Mouse (Mus musculus) hindbrain, embryonic 13.5 days (tissue): ENCODE measurements at regions not wholly inside any gene's neighbourhood (a gene's known extent, or its start where the extent isn't known, plus 50 kb on each side); places are given as distances from the start of the nearest gene placed in this dataset.

ENCODE experiments used
- ATAC-seq: fragments of 200-750 bp; cut with Nextera tagmentation; 2 replicates; pipeline ENCODE4 v1.8.0; 2017; ENCODE audit warnings: moderate TSS enrichment; ENCODE audit not compliant: low FRiP score
- H3K27ac ChIP-seq: fragments of 300-500 bp; sonication (generic); 2 replicates; pipeline ENCODE4 v1.5.1; 2015; ENCODE audit warnings: inconsistent platforms, mild to moderate bottlenecking, moderate library complexity
- H3K27me3 ChIP-seq: fragments of 300-500 bp; sonication (generic); 2 replicates; pipeline ENCODE4 v1.6.1; 2015; ENCODE audit warnings: mild to moderate bottlenecking, inconsistent platforms
- H3K36me3 ChIP-seq: fragments of 300-500 bp; sonication (generic); 2 replicates; pipeline ENCODE4 v1.6.1; 2015; ENCODE audit warnings: mild to moderate bottlenecking, inconsistent platforms
- H3K4me1 ChIP-seq: fragments of 300-500 bp; sonication (generic); replicated peaks from 2 replicates; pipeline ENCODE4 v1.6.1; 2015; ENCODE audit warnings: inconsistent platforms
- H3K4me2 ChIP-seq: fragments of 300-500 bp; sonication (generic); 2 replicates; pipeline ENCODE4 v1.6.1; 2015; ENCODE audit warnings: inconsistent platforms, mild to moderate bottlenecking, moderate library complexity
- H3K4me3 ChIP-seq: fragments of 300-500 bp; sonication (generic); 2 replicates; pipeline ENCODE4 v1.5.1; 2015; ENCODE audit warnings: mild to moderate bottlenecking, inconsistent platforms
- H3K9ac ChIP-seq: fragments of 300-500 bp; sonication (generic); 2 replicates; pipeline ENCODE4 v1.6.1; 2015; ENCODE audit warnings: mild to moderate bottlenecking, inconsistent platforms
- H3K9me3 ChIP-seq: fragments of 300-500 bp; sonication (generic); 2 replicates; pipeline ENCODE4 v1.6.1; 2016; ENCODE audit warnings: inconsistent platforms
- WGBS: fragments of 180-500 bp; shearing (Covaris S2); methylation state at CpG from one replicate; pipeline ENCODE4 v1.1.7; 2015; 5-methylcytosine and 5-hydroxymethylcytosine counted together

- Histone ChIP-seq H3K36me3 (no peaks in the 10 kb centered on the region), H3K27me3 (no peaks in the 10 kb centered on the region)
These were observed 402.5 kb upstream of the Zeb2 start for GRCm38 (mm10) chr2:45519550-45520152.

DNA sequence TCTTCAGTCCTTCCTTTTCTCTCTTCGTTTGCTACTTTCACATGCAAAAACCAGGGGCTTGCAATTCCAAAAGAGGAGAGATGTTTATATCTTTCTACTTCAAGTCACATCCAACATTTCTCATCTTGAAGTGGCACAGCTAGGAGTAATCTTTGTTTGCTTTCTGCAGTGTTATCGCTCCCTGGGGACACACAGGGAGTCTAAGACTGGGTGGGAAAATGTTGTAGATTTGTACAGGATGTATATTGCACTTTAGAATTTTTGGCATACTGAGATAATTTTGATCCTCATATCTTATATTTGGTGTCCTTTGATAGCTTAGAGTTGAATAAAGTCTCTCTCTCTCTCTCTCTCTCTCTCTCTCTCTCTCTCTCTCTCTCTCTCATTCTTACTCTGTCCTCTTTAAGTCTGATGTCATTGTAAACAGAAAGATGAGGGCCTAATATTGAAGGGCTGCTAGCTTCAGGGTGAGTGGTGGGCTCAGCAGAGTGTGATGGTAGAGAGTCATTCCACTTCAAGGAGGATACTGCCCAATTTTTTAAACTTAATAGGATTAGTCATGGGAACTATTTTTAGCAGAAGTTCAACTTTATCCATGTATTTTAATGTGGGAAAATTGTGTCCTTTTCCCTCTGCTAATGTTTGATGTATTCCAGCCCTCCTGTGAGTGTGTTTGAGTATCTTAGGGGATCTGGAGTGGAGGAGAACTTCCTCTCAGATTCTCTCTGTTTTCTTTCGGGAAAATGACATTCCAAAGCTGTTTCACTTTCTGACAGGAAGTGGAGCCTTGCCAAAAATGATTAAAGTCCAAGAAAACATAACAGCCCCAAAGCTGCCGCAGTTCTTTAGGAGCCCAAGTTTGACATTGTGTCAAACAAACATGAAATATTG is 397.3 kb upstream of the Zeb2 start:
- no peaks in the 10 kb centered on the region for H3K9me3 ChIP-seq

More at GRCm38 (mm10) chr2:45519550-45520152, 402.5 kb upstream of the Zeb2 start:
- no peak for ATAC-seq
- H3K9me3 ChIP-seq, result no peaks in the 10 kb centered on the region
- no peak overlapping the region for H3K4me2 ChIP-seq
- no peak overlapping the region for H3K9ac ChIP-seq
- no peaks in the 10 kb centered on the region for H3K4me1 ChIP-seq
- H3K4me3 ChIP-seq, result no peak overlapping the region
- WGBS, result 35% methylated on average over 4 of the region's 4 CpGs
- no peak overlapping the region for H3K27ac ChIP-seq

GRCm38 (mm10) chr2:45512852-45513251 is 395.7 kb upstream of the Zeb2 start:
- ATAC-seq, result no peak
- H3K27me3 ChIP-seq, result no peaks in the 10 kb centered on the region
- no peaks in the 10 kb centered on the region for H3K36me3 ChIP-seq
- H3K4me2 ChIP-seq, result no peak overlapping the region
- no peak overlapping the region for H3K4me3 ChIP-seq
- H3K4me1 ChIP-seq, result no peaks in the 10 kb centered on the region
- H3K9ac ChIP-seq, result no peak overlapping the region
- no peak overlapping the region for H3K27ac ChIP-seq
- H3K9me3 ChIP-seq, result no peaks in the 10 kb centered on the region

More for the DNA sequence above, 397.3 kb upstream of the Zeb2 start:
- H3K9ac ChIP-seq, result no peak overlapping the region
- no peak overlapping the region for H3K4me2 ChIP-seq
- no peak for ATAC-seq
- no peaks in the 10 kb centered on the region for H3K36me3 ChIP-seq
- no peaks in the 10 kb centered on the region for H3K27me3 ChIP-seq
- 58% methylated on average over 4 of the region's 4 CpGs for WGBS
- no peak overlapping the region for H3K27ac ChIP-seq
- no peak overlapping the region for H3K4me3 ChIP-seq
- no peaks in the 10 kb centered on the region for H3K4me1 ChIP-seq

- no peaks in the 10 kb centered on the region for H3K36me3 ChIP-seq
- H3K9me3 ChIP-seq, result no peaks in the 10 kb centered on the region
- H3K4me3 ChIP-seq, result no peak overlapping the region
- no peak overlapping the region for H3K9ac ChIP-seq
- H3K4me1 ChIP-seq, result no peaks in the 10 kb centered on the region
- H3K4me2 ChIP-seq, result no peak overlapping the region
- H3K27me3 ChIP-seq, result no peaks in the 10 kb centered on the region
- WGBS, result 81% methylated on average over 3 of the region's 3 CpGs
- H3K27ac ChIP-seq, result no peak overlapping the region
- ATAC-seq, result no peak
These were observed 394.6 kb upstream of the Zeb2 start for GRCm38 (mm10) chr2:45511791-45512190.

DNA sequence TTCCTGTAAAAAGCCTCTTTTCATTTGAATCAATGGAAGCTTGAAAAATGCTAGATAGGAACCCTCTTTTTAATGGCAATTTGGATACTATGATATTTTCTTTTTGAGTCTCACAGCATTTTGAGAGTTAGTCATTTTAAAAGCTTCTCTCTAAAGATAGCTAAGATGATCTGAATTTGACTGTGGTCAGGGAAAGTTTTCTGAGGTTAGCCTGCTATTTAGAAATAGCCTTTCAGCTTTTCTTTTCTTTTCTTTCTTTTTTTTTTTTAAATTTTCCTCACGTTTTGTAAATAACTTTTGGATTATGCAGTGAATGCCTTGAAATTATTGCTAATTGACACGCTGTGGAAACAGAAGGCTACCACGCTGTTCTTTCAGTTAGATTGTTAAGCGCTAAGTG is 387.3 kb upstream of the Zeb2 start:
- no peak overlapping the region for H3K4me2 ChIP-seq
- no peak for ATAC-seq

GRCm38 (mm10) chr2:45493656-45494055 is 376.5 kb upstream of the Zeb2 start:
- whole genome bisulfite sequencing, result 69% methylated on average over 2 of the region's 2 CpGs
- H3K4me2 ChIP-seq, result no peak overlapping the region
- H3K9ac ChIP-seq, result no peak overlapping the region
- H3K4me1 ChIP-seq, result no peaks in the 10 kb centered on the region
- no peaks in the 10 kb centered on the region for H3K36me3 ChIP-seq
- no peak for ATAC-seq
- H3K27me3 ChIP-seq, result no peaks in the 10 kb centered on the region
- no peak overlapping the region for H3K27ac ChIP-seq
- H3K9me3 ChIP-seq, result no peaks in the 10 kb centered on the region
- H3K4me3 ChIP-seq, result no peak overlapping the region

More for the DNA sequence above, 387.3 kb upstream of the Zeb2 start:
- H3K36me3 ChIP-seq, result no peaks in the 10 kb centered on the region
- H3K27ac ChIP-seq, result no peak overlapping the region
- no peaks in the 10 kb centered on the region for H3K27me3 ChIP-seq
- no peaks in the 10 kb centered on the region for H3K9me3 ChIP-seq
- no peak overlapping the region for H3K9ac ChIP-seq
- no peaks in the 10 kb centered on the region for H3K4me1 ChIP-seq
- 91% methylated on average over 4 of the region's 4 CpGs for WGBS
- no peak overlapping the region for H3K4me3 ChIP-seq

GRCm38 (mm10) chr2:45486530-45486929 is 369.3 kb upstream of the Zeb2 start:
- ATAC-seq, result no peak
- Histone ChIP-seq H3K27ac (no peak overlapping the region), H3K4me3 (no peak overlapping the region), H3K9ac (no peak overlapping the region), H3K36me3 (no peaks in the 10 kb centered on the region), H3K27me3 (no peaks in the 10 kb centered on the region), H3K9me3 (no peaks in the 10 kb centered on the region), H3K4me1 (no peaks in the 10 kb centered on the region), H3K4me2 (no peak overlapping the region)
- WGBS, result 80% methylated on average over 5 of the region's 5 CpGs

DNA sequence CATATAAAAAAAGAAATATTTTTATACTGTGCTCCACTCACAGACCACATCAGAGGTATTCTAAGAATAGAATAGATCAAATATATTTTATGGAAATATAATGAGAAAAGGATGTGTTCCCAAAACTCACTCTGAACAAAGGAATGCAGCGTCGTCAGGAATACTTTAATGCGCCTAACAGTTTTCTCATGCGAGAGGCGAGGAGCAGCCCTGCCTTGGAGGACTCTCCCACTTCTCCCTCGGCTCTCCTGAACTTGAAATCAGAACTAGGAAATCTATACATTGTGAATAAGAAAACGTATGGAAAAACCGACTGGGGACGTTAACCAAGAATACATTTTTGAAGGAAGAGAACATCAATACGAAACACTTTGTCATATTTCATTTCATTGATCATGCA is 368.3 kb upstream of the Zeb2 start:
- H3K4me1 ChIP-seq, result no peaks in the 10 kb centered on the region
- H3K27me3 ChIP-seq, result no peaks in the 10 kb centered on the region
- no peak overlapping the region for H3K4me2 ChIP-seq
- WGBS, result 75% methylated on average over 10 of the region's 10 CpGs
- no peak for ATAC-seq
- H3K27ac ChIP-seq, result no peak overlapping the region
- no peak overlapping the region for H3K9ac ChIP-seq
- no peak overlapping the region for H3K4me3 ChIP-seq
- H3K36me3 ChIP-seq, result no peaks in the 10 kb centered on the region
- H3K9me3 ChIP-seq, result no peaks in the 10 kb centered on the region

GRCm38 (mm10) chr2:45480671-45481070 is 363.5 kb upstream of the Zeb2 start:
- WGBS, result 79% methylated on average over 2 of the region's 2 CpGs
- Histone ChIP-seq H3K9ac (no peak overlapping the region), H3K27me3 (no peaks in the 10 kb centered on the region), H3K4me2 (no peak overlapping the region), H3K4me3 (no peak overlapping the region), H3K36me3 (no peaks in the 10 kb centered on the region), H3K9me3 (no peaks in the 10 kb centered on the region), H3K4me1 (no peaks in the 10 kb centered on the region), H3K27ac (no peak overlapping the region)
- no peak for ATAC-seq

- no peaks in the 10 kb centered on the region for H3K9me3 ChIP-seq
- H3K36me3 ChIP-seq, result no peaks in the 10 kb centered on the region
- no peak for ATAC-seq
- H3K27me3 ChIP-seq, result no peaks in the 10 kb centered on the region
- no peak overlapping the region for H3K4me3 ChIP-seq
- H3K27ac ChIP-seq, result no peak overlapping the region
- no peak overlapping the region for H3K9ac ChIP-seq
- no peak overlapping the region for H3K4me2 ChIP-seq
- H3K4me1 ChIP-seq, result no peaks in the 10 kb centered on the region
These were observed 358.8 kb upstream of the Zeb2 start for GRCm38 (mm10) chr2:45475996-45476395.

GRCm38 (mm10) chr2:45464306-45464705 is 347.1 kb upstream of the Zeb2 start:
- 88% methylated on average over 4 of the region's 4 CpGs for WGBS
- no peak overlapping the region for H3K4me3 ChIP-seq

DNA sequence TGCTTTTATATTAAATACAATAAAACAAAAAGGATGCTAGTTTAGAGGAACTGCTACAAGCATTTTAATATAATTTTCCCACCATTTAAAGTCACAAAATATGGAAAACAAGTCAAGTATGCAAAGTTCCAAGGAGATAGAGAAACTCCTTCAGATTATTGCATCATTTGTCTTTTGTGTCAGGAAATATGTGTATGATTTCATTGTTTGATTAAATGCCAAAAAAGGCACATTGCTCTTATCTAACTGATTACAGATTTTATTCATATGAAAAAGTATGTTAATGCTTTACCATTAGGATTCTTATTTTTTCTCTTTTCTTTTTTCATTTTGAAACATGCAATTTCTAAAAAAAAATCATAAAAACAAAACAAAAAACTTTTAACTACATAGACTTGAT is 342.2 kb upstream of the Zeb2 start:
- Histone ChIP-seq H3K27me3 (no peaks in the 10 kb centered on the region), H3K27ac (no peak overlapping the region), H3K9ac (no peak overlapping the region), H3K4me2 (no peak overlapping the region), H3K4me3 (no peak overlapping the region), H3K36me3 (no peaks in the 10 kb centered on the region), H3K9me3 (no peaks in the 10 kb centered on the region), H3K4me1 (no peaks in the 10 kb centered on the region)
- no peak for ATAC-seq

More at GRCm38 (mm10) chr2:45464306-45464705, 347.1 kb upstream of the Zeb2 start:
- no peak overlapping the region for H3K4me2 ChIP-seq
- H3K9me3 ChIP-seq, result no peaks in the 10 kb centered on the region
- no peak overlapping the region for H3K27ac ChIP-seq
- no peaks in the 10 kb centered on the region for H3K36me3 ChIP-seq
- H3K9ac ChIP-seq, result no peak overlapping the region
- ATAC-seq, result no peak
- no peaks in the 10 kb centered on the region for H3K27me3 ChIP-seq
- no peaks in the 10 kb centered on the region for H3K4me1 ChIP-seq

GRCm38 (mm10) chr2:45454811-45455210 is 337.6 kb upstream of the Zeb2 start:
- 96% methylated on average over 2 of the region's 2 CpGs for WGBS
- no peak for ATAC-seq
- no peaks in the 10 kb centered on the region for H3K36me3 ChIP-seq
- no peaks in the 10 kb centered on the region for H3K4me1 ChIP-seq
- no peaks in the 10 kb centered on the region for H3K27me3 ChIP-seq
- no peak overlapping the region for H3K27ac ChIP-seq
- H3K4me2 ChIP-seq, result no peak overlapping the region
- no peak overlapping the region for H3K4me3 ChIP-seq
- no peaks in the 10 kb centered on the region for H3K9me3 ChIP-seq
- H3K9ac ChIP-seq, result no peak overlapping the region
